Mouse (Mus musculus) mouse embryonic stem cell (cell line): Measurements from ENCODE around the gene Ly6g5c.

Source experiments
- in situ Hi-C, 2 experiments: fragments of 300-500 bp; cut with MboI; formaldehyde crosslinking; loops; 1 replicate in 1 of 2; 3 replicates in 1 of 2; pipeline ENCODE4 v1.14.3; 2019 to 2020; ENCODE audit warnings: low sequenced_read_pairs in 2 of 2, low pct_unique_long_range_greater_than_20kb in 1 of 2, mixed read lengths in 1 of 2; ENCODE audit not compliant: unreplicated experiment in 1 of 2

Ly6g5c gene

GRCm38 (mm10) chr17:35108097-35108496 lies at the start of gene Ly6g5c:
Gene Ly6g5c, plus strand, starts transcription at chr17:35108279.
- in situ Hi-C loops: no loop called here

- in situ Hi-C loops: no loop called here
Measured at GRCm38 (mm10) chr17:35058316-35058715, 49.8 kb upstream of the Ly6g5c start.

- in situ Hi-C loops: no loop called here
Measured at GRCm38 (mm10) chr17:35058911-35059892, 48.9 kb upstream of the Ly6g5c start, which contains the start of gene Ddah2. Gene Ddah2, plus strand, starts transcription at chr17:35059035.

- in situ Hi-C loops: no loop called here
Measured at GRCm38 (mm10) chr17:35060071-35060470, 48.0 kb upstream of the Ly6g5c start.

- in situ Hi-C loops: no loop called here
Measured at GRCm38 (mm10) chr17:35060737-35061297, 47.3 kb upstream of the Ly6g5c start.

- in situ Hi-C loops: no loop called here
Measured at GRCm38 (mm10) chr17:35061299-35061698, 46.8 kb upstream of the Ly6g5c start.

GRCm38 (mm10) chr17:35063466-35063865 lies 44.6 kb upstream of the Ly6g5c start:
- in situ Hi-C loops: no loop called here

- in situ Hi-C loops: no loop called here
Measured at GRCm38 (mm10) chr17:35064378-35064877, 43.7 kb upstream of the Ly6g5c start.

GRCm38 (mm10) chr17:35064951-35065947 lies 42.8 kb upstream of the Ly6g5c start, which contains the start of gene Ly6g6c:
Gene Ly6g6c, plus strand, starts transcription at chr17:35065388.
- in situ Hi-C loops: no loop called here

- in situ Hi-C loops: no loop called here
Measured at GRCm38 (mm10) chr17:35066084-35066483, 42.0 kb upstream of the Ly6g5c start, which contains the start of gene Mpig6b. Gene Mpig6b, minus strand, starts transcription at chr17:35066184.

- in situ Hi-C loops: no loop called here
Measured at GRCm38 (mm10) chr17:35068213-35068914, 39.7 kb upstream of the Ly6g5c start.

GRCm38 (mm10) chr17:35070556-35071229 lies 37.4 kb upstream of the Ly6g5c start:
- in situ Hi-C loops: no loop called here

GRCm38 (mm10) chr17:35071454-35071853 lies 36.6 kb upstream of the Ly6g5c start:
- in situ Hi-C loops: no loop called here

- in situ Hi-C loops: no loop called here
Measured at GRCm38 (mm10) chr17:35074097-35074496, 34.0 kb upstream of the Ly6g5c start.

GRCm38 (mm10) chr17:35076507-35077176 lies 31.4 kb upstream of the Ly6g5c start, which contains the start of gene Ly6g6e:
Gene Ly6g6e, plus strand, starts transcription at chr17:35076902.
- in situ Hi-C loops: no loop called here

- in situ Hi-C loops: no loop called here
Measured at GRCm38 (mm10) chr17:35077285-35077684, 30.8 kb upstream of the Ly6g5c start.
